Mouse (Mus musculus) neutrophil, adult 65 days (primary cell): Measurements from ENCODE around the gene Foxl1. TPM values are rescaled to one million over a fixed set of nuclear protein-coding genes. Genes with fewer than 3 reads are reported as not detected.

Experiments used
- total RNA-seq: library from RNA; stranded (reverse); gene quantifications from 2 replicates; pipeline ENCODE4 v1.2.4, GENCODE M21; 2023

The Foxl1 gene
- total RNA-seq = not detected in 2 replicates

GRCm38 (mm10) chr8:121127756-121128375, at the start of gene Foxl1:
TSS of gene Foxl1 (plus strand) at chr8:121127940.

GRCm38 (mm10) chr8:121084210-121084951, 43.4 kb upstream of the Foxl1 start, which contains the start of gene Foxf1:
TSS of gene Foxf1 (plus strand) at chr8:121084386.

GRCm38 (mm10) chr8:121107668-121108656, 19.8 kb upstream of the Foxl1 start, which contains the start of gene Mthfsd:
TSS of gene Mthfsd (minus strand) at chr8:121108392.

DNA sequence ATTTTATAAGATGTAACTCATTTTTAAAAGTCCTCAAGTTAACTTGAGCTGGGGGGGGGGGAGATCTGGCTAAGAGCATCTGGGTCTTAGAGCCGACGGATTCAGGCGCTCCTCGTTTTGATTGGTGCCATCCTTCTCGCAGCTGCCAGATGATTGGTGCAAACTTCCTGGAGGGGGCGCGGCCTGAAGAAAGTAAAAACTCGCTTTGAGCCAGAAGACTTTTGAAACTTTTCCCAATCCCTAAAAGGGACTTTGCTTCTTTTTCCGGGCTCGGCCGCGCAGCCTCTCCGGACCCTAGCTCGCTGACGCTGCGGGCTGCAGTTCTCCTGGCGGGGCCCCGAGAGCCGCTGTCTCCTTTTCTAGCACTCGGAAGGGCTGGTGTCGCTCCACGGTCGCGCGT, 11.8 kb upstream of the Foxl1 start, which contains the start of gene Foxc2:
Gene Foxc2, plus strand, starts transcription at position 224 of the 400 bp plus-strand sequence.

Other genes starting within 250 kb of the Foxl1 start
- gene Foxf1, start 43.6 kb upstream of the Foxl1 start, total RNA-seq = not detected in 2 replicates
- gene Mthfsd, start 19.5 kb upstream of the Foxl1 start, total RNA-seq = 8.1 and 12.2 TPM in 2 replicates
- gene Foxc2, start 11.8 kb upstream of the Foxl1 start, total RNA-seq = not detected in 2 replicates